Mouse (Mus musculus) gonadal fat pad, adult 2 months (tissue): Measurements from ENCODE around the gene Actrt3. TPM values are rescaled to one million over a fixed set of nuclear protein-coding genes. Genes with fewer than 3 reads are reported as not detected.

Experiments used
- DNase-seq: peaks from one replicate; pipeline ENCODE4 v3.0.0-alpha.2; 2012; ENCODE audit warnings: low read depth
- polyA plus RNA-seq: library from polyadenylated mRNA; depleted of rRNA; stranded (reverse); fragments of >200 nt; gene quantifications from 2 replicates; pipeline ENCODE4 v1.2.3, GENCODE M21; 2012; rRNA removed

The Actrt3 gene
- polyA plus RNA-seq = 0.15 TPM in 1 of 2 replicates, not detected in the other

DNA sequence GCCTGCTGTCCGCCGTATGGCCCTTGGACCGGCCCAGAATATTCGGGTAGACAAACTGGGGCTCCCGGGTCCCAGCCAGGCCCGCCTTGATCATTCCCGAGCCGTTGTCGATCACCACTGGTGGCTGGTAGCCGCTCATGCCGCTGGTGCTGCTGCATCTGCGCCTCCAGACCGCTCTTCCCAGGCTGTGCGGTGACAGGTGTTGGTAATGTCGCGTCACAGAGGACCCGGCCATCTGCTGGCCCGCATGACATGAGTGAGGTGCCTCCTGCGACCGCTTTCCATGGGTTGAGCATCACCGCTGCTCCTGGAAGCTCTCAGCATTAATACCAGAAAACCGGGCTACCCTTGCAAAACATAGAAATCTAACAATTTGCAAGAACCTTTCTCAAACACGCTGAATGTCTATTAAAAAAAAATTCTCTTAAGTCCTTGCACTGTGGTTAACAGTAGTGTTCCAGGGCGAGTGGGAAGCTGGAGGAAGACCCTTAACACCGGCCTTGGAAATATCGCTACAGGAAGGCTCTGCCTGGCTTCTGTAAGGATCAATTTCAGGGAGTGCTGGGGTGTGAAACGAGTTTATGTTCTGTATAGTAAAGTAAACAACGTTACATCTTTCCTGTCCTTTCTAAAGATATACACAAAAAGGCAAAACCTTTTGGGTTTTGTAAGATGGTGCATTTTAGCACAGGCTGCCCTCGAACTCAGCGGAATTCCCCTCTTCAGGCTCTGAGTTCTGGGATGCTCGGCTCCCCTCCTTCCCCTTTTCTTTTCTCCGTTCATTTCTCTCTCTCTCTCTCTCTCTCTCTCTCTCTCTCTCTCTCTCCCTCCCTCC, at the start of gene Actrt3:
Gene Actrt3 (minus strand): TSS at position 229 of the 835 bp plus-strand sequence.
- DNase-seq = no peak

DNA sequence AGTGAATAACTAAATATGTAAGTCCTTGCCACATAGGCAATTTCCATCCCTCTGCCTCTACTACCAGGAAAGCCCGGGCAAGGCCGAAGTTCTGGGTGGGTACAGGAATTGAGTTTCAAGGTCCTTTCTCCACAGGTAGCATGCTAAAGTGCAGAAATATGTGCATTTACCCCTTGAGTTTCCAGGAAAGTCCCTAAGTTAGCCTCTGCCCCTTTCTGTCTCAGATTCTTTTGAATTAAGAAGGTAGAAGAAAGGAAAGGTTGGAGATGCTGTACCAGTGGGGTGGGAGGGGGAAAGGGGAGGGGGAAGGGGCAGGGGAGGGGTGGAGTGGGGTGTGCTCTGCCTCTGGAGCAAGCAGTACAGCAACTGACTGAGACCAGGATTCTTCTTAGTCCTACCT, 48.7 kb upstream of the Actrt3 start:
- no peak for DNase-seq

DNA sequence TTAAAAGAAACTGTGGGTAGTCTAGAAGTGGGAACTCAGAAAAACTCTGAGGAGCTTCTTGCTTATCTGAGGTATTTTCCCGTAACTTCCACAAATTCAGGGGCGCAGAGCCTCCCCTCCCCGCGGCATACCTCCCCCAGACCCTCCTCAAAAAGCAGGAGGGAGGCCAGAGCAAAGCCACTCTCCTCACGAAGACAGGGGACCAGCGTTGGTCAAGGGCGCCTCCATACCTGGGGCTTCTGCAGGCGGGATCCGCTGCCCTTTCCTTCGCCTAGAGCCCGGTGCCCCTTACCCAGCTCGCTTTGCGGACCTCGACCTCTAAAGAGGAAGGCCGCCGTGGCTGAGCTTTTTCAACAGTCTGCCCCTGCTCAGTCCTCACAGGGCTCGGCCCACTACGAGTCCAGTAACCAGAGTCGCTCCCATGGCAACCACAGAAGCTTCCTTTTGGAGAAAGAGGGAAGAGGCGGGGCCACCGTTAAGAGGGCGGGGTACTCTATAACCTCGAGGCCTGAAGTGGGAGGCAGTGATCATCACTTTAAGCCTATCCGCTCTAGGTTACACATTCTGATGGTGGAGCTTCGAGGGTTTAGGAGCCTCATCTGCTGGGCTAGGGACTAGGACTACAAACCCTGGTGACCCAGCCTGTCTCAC, 47.8 kb upstream of the Actrt3 start, which contains the start of gene Lrrc34:
Gene Lrrc34 (minus strand): TSS at position 430 of the 651 bp plus-strand sequence.
- DNase-seq = no peak

DNA sequence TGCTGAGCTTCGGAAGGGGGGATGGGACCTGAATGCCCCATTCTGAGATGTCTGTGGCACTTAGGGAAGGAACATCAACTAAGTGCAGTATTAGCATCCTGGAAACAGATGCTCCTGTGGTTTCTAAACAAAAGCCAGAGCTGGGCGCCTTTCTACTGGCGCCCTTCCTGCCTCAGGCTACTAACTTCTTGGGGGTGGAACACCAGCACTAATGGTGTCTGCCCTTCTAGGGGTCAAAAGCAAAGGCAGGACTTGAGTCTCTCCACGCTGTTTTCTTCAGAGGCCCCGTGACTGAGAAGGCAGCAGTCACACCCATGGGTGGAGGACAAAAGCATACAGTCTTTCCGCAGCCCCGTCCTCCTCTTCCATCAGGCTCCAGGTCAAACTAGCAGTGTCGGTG, 47.0 kb upstream of the Actrt3 start:
- DNase-seq = no peak

DNA sequence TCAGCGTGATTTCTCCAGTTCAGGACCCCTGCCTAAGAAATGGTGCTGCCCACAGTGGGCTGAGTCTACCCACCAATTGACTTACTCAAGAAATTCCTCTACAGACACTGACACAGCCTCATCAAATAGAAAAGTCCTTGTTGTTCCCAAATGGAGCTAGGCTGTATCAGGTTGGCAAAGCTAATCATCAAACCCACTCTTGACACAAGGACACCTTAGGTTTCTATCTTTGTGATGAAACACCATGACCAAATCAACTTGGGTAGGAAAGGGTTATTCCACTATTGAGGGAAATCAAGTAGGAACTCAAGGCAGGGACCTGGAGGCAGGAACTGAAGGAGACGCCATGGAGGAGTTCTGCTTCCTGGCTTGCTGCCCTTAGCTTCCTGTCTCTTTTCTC, 44.5 kb upstream of the Actrt3 start, which contains the start of gene Lrriq4:
Gene Lrriq4 (plus strand): TSS at position 301 of the 400 bp plus-strand sequence.
- DNase-seq = no peak

DNA sequence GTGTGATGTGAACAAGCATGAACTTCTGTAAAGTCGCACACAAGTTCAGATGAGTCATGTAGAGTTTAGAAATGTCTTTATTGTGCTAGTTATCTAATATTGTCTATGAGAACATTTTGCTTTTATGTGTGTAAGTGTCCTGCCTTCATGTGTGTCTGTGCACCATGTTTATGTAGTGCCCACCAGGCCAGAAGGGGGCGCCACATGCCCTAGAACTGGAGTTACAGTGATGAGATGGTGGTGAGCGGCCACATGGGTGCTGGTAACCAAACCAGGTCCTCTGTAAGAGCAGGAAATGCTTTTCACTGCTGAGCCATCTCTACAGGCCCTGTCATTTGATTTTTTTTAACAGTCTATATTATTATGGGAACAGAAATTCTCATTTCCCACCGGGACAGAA, 35.9 kb upstream of the Actrt3 start:
- no peak for DNase-seq

DNA sequence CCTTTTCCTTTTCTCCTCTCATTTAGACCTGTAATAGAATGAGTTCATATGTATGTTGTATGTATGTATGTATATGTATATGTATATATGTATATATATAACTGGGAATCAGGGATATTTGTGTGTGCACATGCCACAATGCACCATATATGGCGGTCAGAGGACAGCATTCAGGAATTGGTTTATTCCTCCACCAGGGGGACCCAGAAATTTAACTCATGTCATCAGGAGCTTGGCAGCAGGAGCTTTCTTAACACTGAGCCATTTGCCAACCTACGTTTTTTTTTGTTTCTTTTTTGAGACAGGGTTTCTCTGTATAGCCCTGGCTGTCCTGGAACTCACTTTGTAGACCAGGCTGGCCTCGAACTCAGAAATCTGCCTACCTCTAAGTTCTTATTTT, 33.9 kb upstream of the Actrt3 start:
- no peak for DNase-seq

DNA sequence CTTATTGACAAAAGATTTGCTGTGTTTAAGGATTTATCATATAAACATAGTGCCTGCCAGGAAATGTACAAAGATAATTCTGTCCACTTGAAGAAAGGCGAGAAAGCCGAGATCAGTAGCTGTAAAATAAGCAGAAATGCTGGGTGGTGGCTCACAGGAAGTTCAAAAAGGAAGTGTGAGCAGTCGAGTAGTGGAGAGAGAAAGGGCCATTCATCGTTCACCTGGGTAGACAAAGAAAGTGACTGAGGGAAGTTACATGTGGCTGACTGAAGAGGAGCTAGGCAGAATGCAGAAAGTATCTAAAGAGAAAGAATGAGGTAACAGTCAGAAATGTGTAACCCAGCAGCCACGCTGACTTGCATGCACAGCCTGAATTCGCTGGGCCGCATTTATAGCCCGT, 20.4 kb upstream of the Actrt3 start:
- no peak for DNase-seq

DNA sequence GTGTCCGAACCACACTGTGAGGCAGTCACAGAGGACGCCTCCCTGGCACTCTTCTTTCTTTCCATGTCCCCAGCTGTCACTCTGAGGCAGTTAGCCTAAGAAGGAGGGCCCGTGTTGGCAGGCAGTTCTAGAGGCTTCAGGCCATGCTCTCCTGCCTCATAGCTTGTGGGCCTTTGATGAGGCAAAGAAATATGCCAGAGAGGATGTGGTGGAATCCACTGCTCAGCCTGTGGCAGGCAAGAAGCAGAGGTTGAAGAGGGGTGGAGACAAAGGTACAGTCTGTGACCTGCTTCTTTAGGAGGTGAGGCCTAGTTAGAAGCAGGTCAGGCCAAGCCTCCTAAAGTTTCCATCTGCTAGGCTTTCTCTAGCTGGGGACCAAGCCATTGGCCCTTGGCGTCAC, 11.2 kb upstream of the Actrt3 start:
- no peak for DNase-seq

DNA sequence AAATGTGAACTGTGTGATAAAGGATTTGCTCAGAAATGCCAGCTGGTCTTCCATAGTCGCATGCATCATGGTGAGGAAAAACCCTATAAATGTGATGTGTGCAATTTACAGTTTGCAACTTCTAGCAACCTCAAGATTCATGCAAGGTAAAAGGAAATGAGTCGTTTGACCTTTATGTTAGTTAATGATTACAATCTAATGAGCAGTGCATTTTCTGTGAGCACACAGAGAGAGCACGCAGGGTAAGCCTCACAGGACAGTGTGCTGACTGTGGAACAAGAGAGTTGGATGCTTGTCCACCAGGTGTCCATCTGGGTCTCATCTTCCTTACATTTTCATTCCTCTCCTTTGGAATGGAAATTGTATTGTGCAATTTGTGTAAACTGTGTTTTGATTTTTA, 9.3 kb upstream of the Actrt3 start:
- no peak for DNase-seq

DNA sequence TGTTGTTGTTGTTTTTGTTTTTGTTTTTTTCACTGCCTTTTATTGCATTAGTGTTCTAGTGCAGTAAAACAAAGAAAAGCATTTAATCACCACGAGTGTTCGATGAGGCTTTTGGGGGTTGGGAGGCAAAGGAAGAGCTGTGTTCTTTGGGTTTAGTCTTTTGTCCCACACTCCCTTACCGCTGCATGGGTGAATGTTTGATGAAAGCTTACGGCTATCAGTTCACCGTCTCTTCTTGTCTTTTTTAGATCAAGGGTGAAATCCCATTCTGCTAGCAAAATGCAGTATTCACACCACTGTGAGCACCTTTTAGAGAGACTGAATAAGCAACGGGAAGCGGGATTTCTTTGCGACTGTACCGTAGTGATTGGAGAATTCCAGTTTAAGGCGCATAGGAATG, 3.5 kb upstream of the Actrt3 start:
- no peak for DNase-seq

DNA sequence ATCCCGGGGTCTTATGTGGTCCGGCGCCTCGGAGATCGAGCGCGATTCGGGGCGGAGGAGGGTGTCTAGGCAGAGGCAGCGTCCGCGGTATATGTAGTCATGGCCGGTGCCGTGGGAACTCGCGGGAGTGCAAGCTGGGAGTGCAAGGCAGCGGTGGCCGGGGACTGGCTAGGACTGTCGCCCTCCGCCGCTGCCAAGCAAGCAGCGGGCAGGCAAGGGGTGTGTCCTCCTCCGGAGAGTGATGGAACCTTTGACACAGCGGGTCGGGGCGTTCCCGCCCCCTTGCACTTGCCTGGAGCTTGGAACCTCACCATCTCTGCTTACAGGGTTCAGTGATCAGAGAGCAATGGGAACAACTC, 3.0 kb upstream of the Actrt3 start:
- no peak for DNase-seq

DNA sequence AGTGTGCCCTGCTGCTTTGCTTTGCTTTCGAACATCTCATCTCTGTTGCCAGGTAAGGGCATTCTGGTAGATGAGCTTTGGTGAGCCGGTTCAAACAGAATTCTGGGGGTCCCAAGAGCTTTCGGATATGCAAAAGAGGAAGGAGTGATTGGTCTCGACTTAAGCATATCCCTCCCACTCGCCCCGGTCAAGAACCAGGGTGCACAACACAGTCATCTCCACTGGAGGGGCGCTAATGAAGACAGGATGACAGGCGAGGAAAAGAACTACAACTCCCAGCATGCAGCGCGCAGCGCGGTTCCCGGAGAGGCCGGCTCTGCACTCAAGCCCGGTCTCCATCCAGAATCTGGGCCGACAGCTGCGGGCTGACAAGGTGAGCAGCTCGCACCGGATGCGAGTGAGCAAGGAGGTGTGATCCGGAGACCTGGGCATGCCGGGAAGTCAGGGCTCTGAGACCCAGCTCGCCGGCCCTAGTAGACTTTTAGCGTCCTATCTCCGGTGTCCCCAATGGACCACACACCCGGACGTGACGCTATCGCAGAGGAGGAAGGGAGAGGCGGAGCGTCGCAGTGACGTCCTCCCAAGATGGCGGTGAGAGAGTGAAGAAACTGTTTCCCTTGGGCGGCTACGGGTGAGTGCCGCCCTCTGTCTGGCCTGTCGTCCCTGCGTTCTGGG, 2.5 kb upstream of the Actrt3 start, which contains the start of gene Mynn:
Gene Mynn (plus strand): TSS at position 1 of the 675 bp plus-strand sequence.
- DNase-seq = peak; percentile 83

DNA sequence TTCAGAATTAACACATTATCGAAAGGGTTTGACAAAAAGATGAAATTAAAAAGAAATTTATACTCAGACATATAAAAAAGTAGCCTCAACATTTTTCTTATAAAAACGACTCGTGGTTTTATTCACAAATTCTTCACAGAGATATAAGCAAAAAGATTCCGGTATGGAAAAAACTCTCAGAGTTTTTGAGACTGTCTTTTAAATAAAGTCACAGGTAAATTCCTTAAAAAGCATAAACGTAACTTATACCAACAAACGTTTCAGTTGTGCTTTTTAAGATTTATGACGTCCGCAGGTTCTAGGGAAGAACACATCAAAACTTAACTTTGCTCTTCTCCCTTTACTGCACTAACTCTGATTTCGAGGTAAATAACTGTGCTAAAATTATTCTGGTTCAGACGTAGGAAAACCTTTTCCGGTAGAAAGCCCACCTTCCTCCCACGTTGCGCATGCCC, 1.9 kb upstream of the Actrt3 start:
- DNase-seq = no peak

DNA sequence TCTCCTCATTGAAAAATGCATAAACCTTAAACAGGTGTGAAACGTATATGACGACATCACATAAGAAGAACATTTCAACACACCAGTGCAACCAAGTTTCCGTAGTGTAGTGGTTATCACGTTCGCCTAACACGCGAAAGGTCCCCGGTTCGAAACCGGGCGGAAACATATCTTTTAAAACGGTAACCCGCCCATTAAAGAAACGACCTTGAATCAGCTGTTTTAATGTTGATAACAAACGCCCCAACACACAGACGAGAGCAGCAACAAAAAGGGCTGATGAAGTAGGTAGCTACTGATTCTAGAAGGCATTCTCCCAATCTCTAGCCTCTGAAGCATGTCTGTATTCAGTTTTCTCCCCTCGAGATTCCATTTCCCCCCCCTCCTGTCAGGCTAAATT, 1.4 kb upstream of the Actrt3 start:
- DNase-seq = no peak

DNA sequence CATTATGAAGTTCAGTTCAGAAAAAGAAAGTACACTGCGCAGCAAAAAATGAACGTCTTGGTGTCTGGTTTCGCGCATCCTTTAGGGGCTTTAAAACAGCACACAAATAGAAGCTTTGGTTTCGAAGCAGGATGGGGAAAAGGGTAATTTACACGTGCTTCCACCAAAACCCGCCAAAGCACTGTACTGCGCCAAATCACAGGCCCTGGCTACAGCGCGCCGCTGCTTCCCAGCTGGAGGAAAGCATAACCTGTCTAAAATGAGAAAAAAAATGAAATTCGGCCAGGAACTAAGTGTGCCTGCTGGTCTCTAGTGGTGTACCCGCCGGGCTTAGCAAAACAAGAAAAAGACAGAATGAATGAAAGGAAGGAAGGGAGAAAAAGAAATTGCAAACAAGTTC, 978 bp upstream of the Actrt3 start:
- no peak for DNase-seq

DNA sequence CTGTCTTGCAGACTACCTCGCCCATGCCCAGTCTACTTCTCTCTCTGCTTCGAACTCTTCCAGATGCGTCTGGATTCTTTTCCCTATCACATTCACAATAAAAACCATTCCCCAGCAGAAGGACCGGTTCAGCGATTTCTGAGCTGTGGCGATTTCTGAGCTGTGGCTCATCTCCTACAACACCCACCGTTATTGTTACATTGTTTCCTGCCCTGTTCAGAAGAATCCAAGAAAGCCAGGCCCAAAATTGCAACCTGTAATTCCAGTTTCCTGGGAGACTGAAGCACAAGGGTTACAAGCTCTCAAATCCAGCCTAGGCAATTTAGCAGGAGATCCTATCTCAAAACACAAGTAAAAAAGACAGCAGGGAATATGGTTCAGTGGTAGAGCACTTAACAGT, 2.5 kb downstream of the Actrt3 start:
- DNase-seq = no peak

DNA sequence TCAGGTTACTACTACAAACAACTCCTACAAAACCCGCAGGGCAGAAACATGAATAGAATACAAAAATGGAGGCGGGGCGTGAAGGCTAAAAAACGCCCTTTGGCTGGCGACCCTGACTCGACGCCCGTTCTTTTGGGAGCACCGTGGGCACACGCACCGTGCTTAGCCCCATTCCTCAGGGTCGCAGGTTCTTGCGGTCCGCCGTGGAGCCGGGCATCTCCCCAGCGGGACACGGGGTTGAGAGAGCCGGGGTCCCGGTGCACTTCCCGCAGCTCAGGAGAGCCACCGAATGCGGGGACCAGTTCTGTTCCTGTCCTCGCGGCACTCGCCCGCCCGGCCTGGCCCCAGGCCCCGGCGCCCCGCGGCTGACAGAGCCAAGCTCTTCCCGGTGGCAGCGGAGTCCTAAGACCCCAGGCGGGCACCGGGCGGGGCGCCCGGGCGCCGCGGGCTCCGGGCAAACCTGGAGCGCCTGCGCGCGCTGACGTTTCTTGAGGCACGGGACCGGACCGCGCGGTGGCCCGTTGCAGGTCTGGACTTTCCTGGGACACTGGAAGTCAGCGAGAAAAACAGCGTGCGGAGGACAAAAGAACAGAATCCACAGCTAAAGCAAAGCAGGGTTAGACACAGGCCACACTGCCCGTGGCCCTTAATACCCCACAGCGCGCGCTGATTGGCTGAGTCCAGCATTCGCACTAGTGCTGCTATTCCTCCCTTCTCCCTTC, 4.5 kb downstream of the Actrt3 start:
- DNase-seq = no peak

DNA sequence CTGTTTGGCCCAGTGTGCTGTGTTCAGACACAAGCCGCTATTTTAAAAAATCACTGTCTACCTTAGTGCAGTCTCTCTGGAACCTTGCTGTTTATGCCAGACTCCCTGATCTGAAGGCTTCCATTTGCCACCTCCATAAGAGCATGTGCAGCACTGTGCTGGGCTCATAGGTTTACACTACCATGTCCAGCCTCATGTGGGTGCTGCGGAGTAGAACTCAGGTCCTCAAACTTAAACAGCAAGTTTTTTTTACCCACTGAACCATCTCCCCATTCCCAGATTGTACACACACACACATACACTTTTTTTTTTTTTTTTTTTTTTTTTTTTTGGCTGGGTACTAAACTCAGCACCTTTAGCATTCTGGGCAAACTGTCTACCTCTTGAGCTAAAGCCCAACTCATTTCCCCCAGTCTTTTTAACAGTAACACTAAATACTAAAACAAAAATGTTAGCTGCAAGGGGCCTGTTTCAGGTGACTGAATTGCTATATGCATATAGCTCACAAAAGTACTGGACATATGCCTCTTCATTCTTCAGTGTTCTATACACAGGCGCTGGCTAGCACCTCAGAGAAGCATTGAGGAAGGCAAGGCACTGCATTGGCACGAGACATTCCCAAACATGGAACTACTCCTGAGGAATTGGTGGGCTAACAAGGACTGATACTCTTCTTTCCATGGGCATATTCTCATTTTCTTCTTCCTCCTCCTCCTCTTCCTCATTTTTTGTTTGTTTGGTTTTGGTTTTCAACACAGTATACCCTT, 5.8 kb downstream of the Actrt3 start:
- no peak for DNase-seq

DNA sequence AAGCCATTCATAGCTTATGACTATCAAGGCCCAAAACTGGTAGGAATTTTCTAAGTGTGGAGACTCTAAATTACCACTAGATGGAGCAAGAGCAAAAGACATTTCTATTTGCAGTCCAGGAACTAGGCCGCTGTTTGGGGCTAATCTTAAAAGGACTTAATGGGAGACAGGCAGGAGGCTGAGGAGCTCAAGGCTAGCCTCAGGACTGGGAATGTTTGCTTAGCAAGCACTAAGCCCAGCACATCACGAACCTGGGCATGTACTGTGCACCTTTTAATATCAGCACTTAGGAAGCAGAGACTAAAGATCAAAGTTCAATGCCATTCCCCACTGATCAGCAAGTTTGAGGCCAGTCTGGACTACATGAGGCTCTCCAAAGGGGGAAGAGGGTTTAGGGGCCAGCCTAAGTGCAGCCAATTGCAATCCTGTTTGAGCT, 7.3 kb downstream of the Actrt3 start:
- no peak for DNase-seq

DNA sequence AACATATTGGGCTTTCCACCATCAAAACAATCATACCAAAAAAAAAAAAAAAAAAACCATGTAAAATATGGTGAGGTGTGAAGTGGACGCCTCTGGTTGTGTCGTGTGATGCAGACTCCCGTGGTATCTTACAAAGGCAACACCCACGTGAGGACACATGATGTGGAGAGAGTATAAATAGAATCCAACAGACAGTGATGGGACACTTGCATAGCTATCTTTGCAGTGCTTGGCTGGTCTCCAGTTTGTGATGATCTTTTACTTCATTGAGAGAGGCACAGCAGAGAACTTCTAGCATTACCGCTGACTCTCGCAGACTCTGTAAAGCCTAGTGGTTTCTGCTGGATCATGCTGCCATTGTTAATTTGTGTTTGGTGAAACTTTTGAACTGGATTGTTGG, 10.9 kb downstream of the Actrt3 start:
- no peak for DNase-seq
